Mouse (Mus musculus): ENCODE results near the gene Faim.

The Faim gene

GRCm38 (mm10) chr9:98974898-98975297 is 11.3 kb upstream of the Faim start:
- no peak for DNase-seq (ENCODE audit: low read depth, low spot score)

GRCm38 (mm10) chr9:98976081-98976480 is 10.1 kb upstream of the Faim start:
- DNase-seq (ENCODE audit: low read depth, low spot score): no peak

- DNase-seq (ENCODE audit: low read depth, low spot score): peak; percentile 36
These were observed 9.7 kb upstream of the Faim start for GRCm38 (mm10) chr9:98976520-98976919.

GRCm38 (mm10) chr9:98979431-98980416 is 6.4 kb upstream of the Faim start:
- peak; percentile 88 for DNase-seq (ENCODE audit: low read depth, low spot score)

GRCm38 (mm10) chr9:98986476-98987096 is 413 bp downstream of the Faim start:
- DNase-seq (ENCODE audit: low read depth, low spot score): peak; percentile 25

GRCm38 (mm10) chr9:98987131-98987530 is 958 bp downstream of the Faim start:
- no peak for DNase-seq (ENCODE audit: low read depth, low spot score)

GRCm38 (mm10) chr9:98994103-98994502 is 7.9 kb downstream of the Faim start:
- no peak for DNase-seq (ENCODE audit: low read depth, low spot score)

GRCm38 (mm10) chr9:98999881-99000339 is 13.7 kb downstream of the Faim start:
- no peak for DNase-seq (ENCODE audit: low read depth, low spot score)

- no peak for DNase-seq (ENCODE audit: low read depth, low spot score)
These were observed 15.2 kb downstream of the Faim start for GRCm38 (mm10) chr9:99001326-99001725.

- no peak for DNase-seq (ENCODE audit: low read depth, low spot score)
These were observed 23.1 kb downstream of the Faim start for GRCm38 (mm10) chr9:99009069-99009897.

GRCm38 (mm10) chr9:99009898-99010199 is 23.7 kb downstream of the Faim start:
- DNase-seq (ENCODE audit: low read depth, low spot score): no peak

GRCm38 (mm10) chr9:99016301-99016700 is 30.1 kb downstream of the Faim start:
- no peak for DNase-seq (ENCODE audit: low read depth, low spot score)

- DNase-seq (ENCODE audit: low read depth, low spot score): no peak
These were observed 30.6 kb downstream of the Faim start for GRCm38 (mm10) chr9:99016759-99017158.

- DNase-seq (ENCODE audit: low read depth, low spot score): no peak
These were observed 31.5 kb downstream of the Faim start for GRCm38 (mm10) chr9:99017679-99018078.

GRCm38 (mm10) chr9:99021166-99021565 is 35.0 kb downstream of the Faim start:
- no peak for DNase-seq (ENCODE audit: low read depth, low spot score)

GRCm38 (mm10) chr9:99021751-99022150 is 35.6 kb downstream of the Faim start:
- peak; percentile 10 for DNase-seq (ENCODE audit: low read depth, low spot score)

GRCm38 (mm10) chr9:99032031-99032430 is 45.9 kb downstream of the Faim start:
- DNase-seq (ENCODE audit: low read depth, low spot score): no peak

GRCm38 (mm10) chr9:99034111-99034510 is 47.9 kb downstream of the Faim start:
- DNase-seq (ENCODE audit: low read depth, low spot score): no peak

GRCm38 (mm10) chr9:99035575-99035974 is 49.4 kb downstream of the Faim start, which contains the start of gene Gm1123:
TSS of gene Gm1123 (minus strand) at chr9:99035715.
- DNase-seq (ENCODE audit: low read depth, low spot score): no peak

- DNase-seq (ENCODE audit: low read depth, low spot score): no peak
These were observed 55.8 kb downstream of the Faim start for GRCm38 (mm10) chr9:99041994-99042393.

- no peak for DNase-seq (ENCODE audit: low read depth, low spot score)
These were observed 56.5 kb downstream of the Faim start for GRCm38 (mm10) chr9:99042641-99043040.

GRCm38 (mm10) chr9:99044761-99045160 is 58.6 kb downstream of the Faim start:
- no peak for DNase-seq (ENCODE audit: low read depth, low spot score)
